Mouse (Mus musculus) adrenal gland, postnatal 14 days (tissue): ENCODE data around the gene Ptprj. TPM values are rescaled to one million over a fixed set of nuclear protein-coding genes. Genes with fewer than 3 reads are reported as not detected.
A peak's percentile ranks its signal among the peaks of the same experiment; 100 is the strongest.
"Not testable (repeated sequence)": the region's sequence is repeated elsewhere in the genome, so short reads cannot be mapped to it uniquely, and the experiment has no call there.

Experiments
- DNase-seq: peaks from one replicate; pipeline ENCODE4 v3.0.0; 2021; ENCODE audit warnings: mixed read lengths
- total RNA-seq: library from RNA; stranded (reverse); gene quantifications from 2 replicates; pipeline ENCODE4 v1.2.3, GENCODE M21; 2021

Gene Ptprj
- total RNA-seq, 1 experiment from 2014 or later = 23.9 TPM

GRCm38 (mm10) chr2:90477617-90478016, 102.8 kb downstream of the Ptprj start:
- no peak for DNase-seq

- no peak for DNase-seq
These were observed 103.7 kb downstream of the Ptprj start for GRCm38 (mm10) chr2:90476792-90477191.

GRCm38 (mm10) chr2:90476319-90476718, 104.1 kb downstream of the Ptprj start:
- DNase-seq = no peak

GRCm38 (mm10) chr2:90474593-90475405, 105.6 kb downstream of the Ptprj start:
- DNase-seq = peak; percentile 92

GRCm38 (mm10) chr2:90472701-90473100, 107.7 kb downstream of the Ptprj start:
- no peak for DNase-seq

- DNase-seq = peak; percentile 57
These were observed 110.3 kb downstream of the Ptprj start for GRCm38 (mm10) chr2:90470122-90470521.

GRCm38 (mm10) chr2:90466480-90466879, 114.0 kb downstream of the Ptprj start:
- DNase-seq = no peak

- DNase-seq = no peak
These were observed 116.7 kb downstream of the Ptprj start for GRCm38 (mm10) chr2:90463735-90464134.

- no peak for DNase-seq
These were observed 118.2 kb downstream of the Ptprj start for GRCm38 (mm10) chr2:90462252-90462651.

- DNase-seq = no peak
These were observed 122.5 kb downstream of the Ptprj start for GRCm38 (mm10) chr2:90457946-90458345.

- no peak for DNase-seq
These were observed 128.1 kb downstream of the Ptprj start for GRCm38 (mm10) chr2:90452380-90452779.

- no peak for DNase-seq
These were observed 131.3 kb downstream of the Ptprj start for GRCm38 (mm10) chr2:90448967-90449740.

- DNase-seq = no peak
These were observed 136.6 kb downstream of the Ptprj start for GRCm38 (mm10) chr2:90443811-90444210.

- peak; percentile 16 for DNase-seq
These were observed 138.6 kb downstream of the Ptprj start for GRCm38 (mm10) chr2:90441811-90442210.

GRCm38 (mm10) chr2:90440169-90440568, 140.3 kb downstream of the Ptprj start:
- not testable (repeated sequence) for DNase-seq

- DNase-seq = not testable (repeated sequence)
These were observed 143.0 kb downstream of the Ptprj start for GRCm38 (mm10) chr2:90437453-90437852.

- DNase-seq = not testable (repeated sequence)
These were observed 150.7 kb downstream of the Ptprj start for GRCm38 (mm10) chr2:90429782-90430181.

- not testable (repeated sequence) for DNase-seq
These were observed 151.3 kb downstream of the Ptprj start for GRCm38 (mm10) chr2:90428988-90429717.

- DNase-seq = not testable (repeated sequence)
These were observed 155.5 kb downstream of the Ptprj start for GRCm38 (mm10) chr2:90424937-90425336.

GRCm38 (mm10) chr2:90422282-90422681, 158.2 kb downstream of the Ptprj start:
- DNase-seq = not testable (repeated sequence)

- peak; percentile 9 for DNase-seq
These were observed 166.2 kb downstream of the Ptprj start for GRCm38 (mm10) chr2:90414110-90414821.

- not testable (repeated sequence) for DNase-seq
These were observed 181.8 kb downstream of the Ptprj start, which contains the start of gene Olfr1274-ps for GRCm38 (mm10) chr2:90398633-90399107. Olfr1274-ps (plus strand) TSS chr2:90398683.
